Mouse (Mus musculus): ENCODE measurements around the gene Cd59a.
"Not testable (repeated sequence)": the region's sequence is repeated elsewhere in the genome, so short reads cannot be mapped to it uniquely, and the experiment has no call there.

Gene Cd59a

DNA sequence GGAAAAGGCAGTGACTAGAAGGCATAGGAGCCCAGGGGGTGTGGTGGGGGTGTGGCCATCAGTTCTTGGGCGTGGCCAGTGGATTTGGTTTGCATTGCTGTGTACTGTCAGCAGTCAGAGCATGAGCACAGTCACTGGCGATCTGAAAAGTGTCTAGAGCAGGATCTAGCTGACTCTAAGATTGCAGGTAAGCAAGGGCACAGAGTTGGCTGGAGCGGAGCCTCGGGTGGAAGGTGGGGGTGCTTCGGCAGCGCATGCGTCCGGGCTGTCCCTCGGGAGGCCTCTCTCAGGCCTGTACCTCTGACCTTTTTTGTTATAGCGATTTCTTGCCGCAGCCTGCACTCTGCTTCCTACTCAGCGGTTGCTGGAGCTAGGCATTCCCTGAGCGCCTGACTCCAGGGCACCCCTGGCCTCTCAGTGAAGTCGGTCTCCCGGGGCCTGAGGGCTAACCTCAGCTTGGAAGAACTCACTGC is at the start of gene Cd59a:
Gene Cd59a, plus strand, starts transcription at position 61 of the 473 bp plus-strand sequence.
- DNase-seq (ENCODE audit: low spot score): peak; percentile 55

DNA sequence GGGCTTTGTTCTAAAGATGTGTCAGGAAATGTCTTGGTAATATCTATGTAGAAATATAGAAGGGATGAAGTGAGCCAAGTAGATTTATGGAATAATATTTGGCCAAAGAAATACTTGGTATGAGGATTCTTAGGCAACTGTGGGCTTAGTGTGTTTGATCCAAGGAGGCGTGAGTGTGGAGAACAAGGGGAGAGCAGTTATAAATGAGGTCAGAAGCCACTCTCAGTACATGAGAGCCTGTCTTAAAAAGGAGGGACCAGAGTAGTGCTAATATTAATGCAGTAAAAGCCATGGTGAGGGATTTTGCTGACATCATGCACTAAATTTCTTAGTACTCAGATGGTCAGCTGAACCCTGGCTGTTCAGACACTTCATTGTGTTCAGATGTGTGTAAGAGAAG is 37.2 kb upstream of the Cd59a start:
- DNase-seq (ENCODE audit: low spot score): no peak

DNA sequence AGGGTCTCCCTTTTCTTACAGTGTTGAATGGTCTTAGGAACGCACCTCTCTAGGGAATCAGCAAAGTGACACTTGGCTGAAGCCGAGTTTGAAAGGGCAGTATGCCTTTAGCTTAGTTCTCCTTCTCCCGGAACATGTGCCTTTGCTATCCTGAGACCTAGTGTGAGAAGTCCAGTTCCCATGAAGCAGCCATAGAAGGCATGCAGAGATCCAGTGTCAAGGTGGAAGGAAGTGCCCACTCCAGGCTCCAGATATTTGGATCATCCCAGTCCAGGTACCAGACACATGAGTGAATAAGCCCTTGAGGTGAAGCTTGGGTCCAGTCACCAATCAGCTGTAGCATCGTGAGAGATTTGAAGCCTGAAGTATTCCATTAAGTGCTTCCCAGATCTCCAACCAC is 36.6 kb upstream of the Cd59a start:
- DNase-seq (ENCODE audit: low spot score): no peak

DNA sequence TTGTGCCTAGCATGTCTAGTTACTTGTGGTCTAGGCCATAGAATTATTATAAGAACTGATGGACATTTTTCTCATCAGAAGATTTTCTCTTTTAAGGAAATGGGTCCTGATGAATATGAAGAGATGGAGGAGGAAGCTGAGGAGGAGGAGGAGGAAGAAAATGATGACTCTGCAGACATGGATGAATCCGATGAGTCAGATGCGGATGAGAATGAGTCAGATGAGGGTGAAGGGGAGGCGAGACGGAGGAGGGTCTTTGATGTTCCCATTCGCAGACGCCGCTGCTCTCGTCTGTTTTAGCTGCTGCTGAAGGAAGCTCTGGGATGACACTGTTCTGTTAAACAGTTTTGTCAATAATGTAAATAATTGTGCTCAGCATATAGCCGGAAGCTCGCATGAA is 35.8 kb upstream of the Cd59a start:
- DNase-seq (ENCODE audit: low spot score): no peak

DNA sequence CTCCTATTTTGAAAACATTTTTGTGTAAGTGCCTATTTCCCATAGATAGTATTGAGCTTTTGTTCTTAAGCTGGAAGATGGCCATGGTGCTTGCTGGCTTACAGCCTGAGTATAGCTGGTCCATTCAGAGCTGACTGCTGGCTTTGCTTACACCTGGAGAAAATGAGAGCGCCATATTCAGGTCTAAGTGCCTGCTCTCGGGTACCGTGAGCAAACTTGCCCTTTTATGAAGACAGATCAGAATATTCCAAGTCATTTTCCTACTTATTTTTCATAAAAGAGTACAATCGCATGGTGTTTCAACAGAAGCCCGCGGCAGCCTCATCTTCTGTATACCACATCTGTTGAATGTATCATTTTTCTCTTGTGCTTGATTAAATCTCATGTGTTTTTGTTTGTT is 34.6 kb upstream of the Cd59a start:
- DNase-seq (ENCODE audit: low spot score): no peak

DNA sequence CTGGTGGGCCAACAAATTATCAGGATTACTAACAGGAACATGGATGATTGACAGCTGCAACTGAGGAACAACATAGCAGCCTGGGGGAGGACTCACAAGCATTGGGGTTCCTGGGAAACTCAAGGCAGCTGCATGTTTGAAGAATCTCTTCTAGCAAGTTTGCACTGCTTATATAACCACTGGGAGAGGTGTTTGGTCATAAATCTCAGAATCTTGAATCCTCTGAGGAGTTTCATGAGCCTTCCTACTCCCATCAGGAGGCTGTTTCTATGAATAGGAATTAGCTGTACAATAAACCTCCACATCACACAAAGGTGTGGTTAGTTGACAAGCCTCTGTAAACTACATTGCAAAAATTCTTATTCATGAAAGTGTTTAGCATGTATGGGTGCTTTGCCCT is 32.9 kb upstream of the Cd59a start:
- no peak for DNase-seq (ENCODE audit: low spot score)

DNA sequence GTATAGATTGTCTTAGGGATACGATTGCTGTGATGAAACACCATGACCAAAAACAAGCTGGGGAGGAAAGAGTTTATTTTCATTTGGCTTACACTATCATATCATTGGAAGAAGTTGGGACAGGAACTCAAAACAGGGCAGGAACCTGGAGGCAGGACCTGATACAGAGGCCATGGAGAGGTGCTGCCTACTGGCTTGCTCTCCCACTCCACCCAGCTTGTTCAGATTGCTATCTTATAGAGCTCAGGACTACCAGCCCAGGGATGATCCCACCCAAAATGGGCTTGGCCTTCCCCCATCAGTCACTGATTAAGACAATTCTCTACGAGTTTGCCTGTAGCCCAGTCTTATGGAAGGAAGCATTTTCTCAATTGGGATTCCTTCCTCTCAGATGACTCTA is 31.4 kb upstream of the Cd59a start:
- no peak for DNase-seq (ENCODE audit: low spot score)

DNA sequence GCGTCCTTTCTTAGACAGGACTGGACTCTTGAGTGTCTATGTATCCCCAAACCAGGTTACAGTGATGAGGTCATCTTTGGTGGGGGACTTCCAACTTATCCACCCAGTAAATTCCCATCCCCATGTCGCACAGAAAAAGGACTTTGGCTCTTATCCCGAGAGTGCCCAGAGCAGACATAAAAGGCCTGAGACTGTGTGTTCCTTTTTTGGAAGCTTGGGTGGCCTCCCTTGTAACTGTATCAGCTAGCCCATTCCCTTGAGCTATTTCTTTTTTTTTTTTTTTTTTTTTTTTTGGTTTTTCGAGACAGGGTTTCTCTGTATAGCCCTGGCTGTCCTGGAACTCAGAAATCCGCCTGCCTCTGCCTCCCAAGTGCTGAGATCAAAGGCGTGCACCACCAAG is 30.1 kb upstream of the Cd59a start, which contains the start of gene Gm10912:
Gene Gm10912, plus strand, starts transcription at position 301 of the 400 bp plus-strand sequence.
- not testable (repeated sequence) for DNase-seq (ENCODE audit: low spot score)

DNA sequence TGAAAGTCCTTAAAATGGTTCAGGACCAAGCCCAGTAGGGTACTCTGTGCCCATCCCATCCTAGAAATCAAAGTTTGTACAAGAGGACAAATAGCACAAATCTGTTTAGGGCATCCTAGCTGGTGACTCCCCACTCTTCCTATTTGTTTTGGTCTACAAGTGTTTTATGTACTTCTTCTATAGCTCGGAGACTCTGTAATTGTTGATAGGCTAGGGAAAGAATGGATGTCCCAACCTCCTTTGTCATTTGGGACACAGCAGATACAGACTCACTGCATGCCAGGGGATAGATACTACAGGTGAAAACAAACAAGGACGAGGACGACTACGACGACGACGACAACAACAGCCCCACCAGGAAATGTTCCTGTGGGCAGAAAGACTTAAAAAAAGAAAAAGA is 27.2 kb upstream of the Cd59a start, which contains the start of gene Gm10799:
Gene Gm10799, minus strand, starts transcription at position 101 of the 400 bp plus-strand sequence.
- DNase-seq (ENCODE audit: low spot score): not testable (repeated sequence)

DNA sequence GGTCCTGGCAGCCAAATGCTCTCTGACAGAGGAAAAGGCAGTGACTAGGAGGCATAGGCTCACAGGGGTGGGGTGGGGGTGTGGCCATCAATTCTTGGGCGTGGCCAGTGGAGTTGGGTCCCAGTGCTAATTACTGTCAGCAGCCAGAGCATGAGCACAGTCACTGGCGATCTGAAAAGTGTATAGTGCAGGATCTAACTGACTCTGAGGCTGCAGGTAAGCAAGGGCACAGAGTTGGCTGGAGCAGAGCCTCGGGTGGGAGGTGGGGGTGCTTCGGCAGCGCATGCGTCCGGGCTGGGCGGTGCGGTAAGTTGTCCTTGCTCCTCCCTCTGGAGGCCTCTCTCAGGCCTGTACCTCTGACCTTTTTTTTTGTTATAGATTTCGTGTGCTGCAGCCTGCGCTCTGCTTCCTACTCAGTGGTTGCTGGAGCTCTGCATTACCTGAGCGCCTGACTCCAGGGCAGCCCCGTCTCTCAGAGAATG is 25.9 kb upstream of the Cd59a start, which contains the start of gene Cd59b:
Gene Cd59b, plus strand, starts transcription at position 146 of the 482 bp plus-strand sequence.
- peak; percentile 15 for DNase-seq (ENCODE audit: low spot score)

DNA sequence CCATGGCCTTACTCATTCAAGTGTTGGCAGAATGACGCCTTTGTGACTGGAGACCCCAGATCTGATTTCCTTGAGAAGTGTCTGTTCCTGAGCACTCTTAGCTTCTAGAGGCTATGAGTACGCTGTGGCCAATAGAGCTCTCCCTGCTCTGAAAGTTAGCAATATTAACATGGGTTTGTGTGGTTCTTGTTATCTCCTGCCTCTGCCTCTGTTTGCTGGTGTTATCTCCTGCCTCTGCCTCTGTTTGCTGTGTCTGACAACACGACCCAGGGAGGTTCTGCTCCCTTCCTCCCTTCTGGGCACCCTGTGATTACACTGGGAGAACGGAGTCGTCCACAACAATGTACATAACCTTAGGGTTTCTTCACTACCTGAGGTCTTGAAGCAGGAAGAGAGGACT is 17.3 kb upstream of the Cd59a start:
- not testable (repeated sequence) for DNase-seq (ENCODE audit: low spot score)

DNA sequence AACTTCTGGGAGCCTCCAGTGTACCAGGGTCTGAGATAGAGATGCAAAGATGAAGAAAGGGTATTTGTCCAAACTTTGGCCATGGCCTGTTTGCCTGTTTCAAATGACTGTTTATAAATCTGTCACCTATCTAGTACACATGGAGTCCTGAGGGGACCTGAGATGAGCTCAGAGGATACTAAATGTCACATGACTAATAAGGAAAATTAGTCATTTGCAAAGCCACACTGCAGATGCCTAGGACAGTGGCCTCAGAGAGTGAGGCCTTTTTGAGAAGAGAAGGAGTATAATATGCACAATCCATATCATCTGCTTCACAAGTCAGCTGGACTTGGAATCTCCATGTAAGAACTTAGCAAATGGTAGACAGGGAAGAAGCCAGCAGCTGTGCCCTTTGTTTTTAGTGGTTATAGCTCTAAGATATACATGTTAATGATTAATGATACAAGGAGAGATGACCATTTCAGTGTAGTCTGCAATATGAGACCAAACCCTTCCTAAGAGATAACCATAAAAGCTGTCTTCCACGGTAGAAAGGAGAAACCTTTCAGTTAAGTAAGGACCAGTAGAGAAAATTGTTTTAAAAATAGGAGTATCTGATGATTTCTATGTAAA is 14.1 kb upstream of the Cd59a start:
- DNase-seq (ENCODE audit: low spot score): not testable (repeated sequence)

DNA sequence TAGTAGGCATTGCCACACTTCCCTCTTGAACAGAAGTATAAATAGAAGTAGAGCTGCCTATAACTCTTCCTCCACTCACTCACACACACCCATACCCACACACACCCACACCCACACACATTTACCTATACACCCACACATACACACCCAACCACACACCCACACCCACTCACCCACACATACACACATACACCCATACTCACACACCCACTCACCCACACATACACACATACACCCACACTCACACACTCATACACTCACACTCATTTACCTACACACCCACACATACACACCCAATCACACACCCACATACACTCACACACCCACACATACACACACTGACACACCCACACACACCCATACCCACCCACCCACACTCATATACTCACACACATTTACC is 13.1 kb upstream of the Cd59a start:
- no peak for DNase-seq (ENCODE audit: low spot score)

DNA sequence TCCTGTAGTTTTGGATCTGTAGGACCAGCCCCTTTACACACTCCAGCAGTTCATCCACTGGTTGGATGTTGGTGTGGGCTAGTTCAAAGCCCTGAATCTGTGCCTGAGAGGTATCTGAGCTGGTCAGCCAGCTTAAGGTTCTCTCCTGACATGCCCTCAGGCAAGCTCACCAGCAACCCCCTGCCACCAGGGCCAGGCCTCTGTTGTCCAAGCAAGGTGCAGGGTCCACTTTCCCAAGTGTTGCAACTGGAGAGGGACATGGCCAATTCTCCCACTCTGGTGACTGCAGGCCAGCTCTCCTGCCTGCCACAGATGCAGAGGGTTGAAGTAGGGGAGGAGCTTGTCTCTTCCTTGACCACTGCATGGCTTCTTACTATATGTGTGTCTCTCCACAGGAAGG is 11.6 kb upstream of the Cd59a start:
- not testable (repeated sequence) for DNase-seq (ENCODE audit: low spot score)

DNA sequence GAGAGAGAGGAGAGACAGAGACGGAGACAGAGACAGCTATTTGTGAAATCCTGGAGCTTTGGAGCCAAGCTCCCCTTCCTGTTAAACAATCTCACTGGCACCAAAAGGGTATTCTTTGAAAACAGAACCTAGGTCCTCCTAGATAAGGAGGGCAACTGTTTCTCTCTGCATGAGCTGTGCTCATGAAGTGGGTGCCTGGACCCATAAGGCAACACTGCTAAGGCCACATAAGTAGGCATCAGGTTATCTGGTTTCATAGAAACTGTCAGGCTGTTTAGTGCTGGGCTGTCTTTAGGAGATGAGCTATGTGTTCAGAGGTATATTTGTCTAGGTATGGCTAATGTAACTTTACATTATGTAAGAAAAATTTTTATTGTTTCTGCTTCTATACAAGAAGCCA is 8.0 kb upstream of the Cd59a start:
- not testable (repeated sequence) for DNase-seq (ENCODE audit: low spot score)

DNA sequence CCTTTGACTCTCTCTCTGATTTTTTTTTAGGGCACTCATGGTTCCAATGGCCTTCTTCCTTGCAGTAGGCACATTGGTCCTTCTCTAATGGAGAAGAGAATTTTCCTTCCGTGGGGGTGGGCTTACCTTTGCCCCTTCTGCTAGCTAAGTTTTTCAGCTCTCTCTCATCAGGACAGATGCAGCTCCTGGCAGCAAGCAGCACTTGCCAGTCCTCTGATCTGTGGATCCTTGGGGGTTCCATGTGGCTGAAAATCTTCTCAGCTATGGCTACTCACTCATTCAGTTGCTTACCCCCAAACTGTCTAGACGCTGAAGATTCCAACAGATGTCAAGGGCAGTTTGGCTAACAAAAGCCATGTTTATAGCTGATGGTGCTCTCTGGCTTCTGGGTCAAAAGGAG is 2.3 kb upstream of the Cd59a start:
- no peak for DNase-seq (ENCODE audit: low spot score)

DNA sequence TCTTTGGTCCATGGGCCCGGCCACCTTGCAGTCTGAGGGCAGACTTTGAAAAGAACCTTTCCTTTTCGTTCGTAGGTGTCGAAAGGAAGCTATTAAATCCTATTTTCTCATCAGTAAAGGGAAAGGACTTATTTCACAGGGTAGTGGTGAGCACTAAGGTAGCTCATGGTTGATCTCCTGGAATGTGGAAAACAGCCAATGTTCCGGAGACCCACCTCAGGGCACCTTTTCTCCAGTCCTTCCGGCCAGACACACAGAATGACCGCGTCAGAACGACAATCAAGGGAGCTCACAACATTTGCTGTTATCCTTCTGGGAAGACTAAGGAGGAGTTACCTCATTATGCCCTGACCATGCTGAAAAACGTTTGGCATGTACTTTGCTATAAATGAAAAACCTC is 655 bp downstream of the Cd59a start:
- DNase-seq (ENCODE audit: low spot score): no peak

DNA sequence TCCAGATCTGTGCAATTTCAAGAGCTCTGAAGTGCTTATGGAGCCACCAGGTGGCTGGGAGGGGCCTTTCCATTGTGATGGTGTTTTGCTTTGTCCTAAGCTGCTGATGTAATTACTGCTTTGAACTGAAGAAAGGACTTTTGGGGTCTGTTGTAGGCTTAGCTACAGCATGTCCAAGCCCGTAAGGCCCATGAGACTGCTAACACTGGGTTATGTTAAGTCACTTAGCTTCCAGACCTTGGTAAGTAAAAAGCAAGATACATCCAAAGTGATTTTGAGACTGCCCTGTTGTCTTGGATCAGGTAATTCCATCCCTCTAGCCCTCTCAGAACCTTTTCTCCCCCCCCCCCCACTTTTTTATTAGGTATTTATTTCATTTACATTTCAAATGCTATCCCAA is 1.2 kb downstream of the Cd59a start:
- DNase-seq (ENCODE audit: low spot score): not testable (repeated sequence)

DNA sequence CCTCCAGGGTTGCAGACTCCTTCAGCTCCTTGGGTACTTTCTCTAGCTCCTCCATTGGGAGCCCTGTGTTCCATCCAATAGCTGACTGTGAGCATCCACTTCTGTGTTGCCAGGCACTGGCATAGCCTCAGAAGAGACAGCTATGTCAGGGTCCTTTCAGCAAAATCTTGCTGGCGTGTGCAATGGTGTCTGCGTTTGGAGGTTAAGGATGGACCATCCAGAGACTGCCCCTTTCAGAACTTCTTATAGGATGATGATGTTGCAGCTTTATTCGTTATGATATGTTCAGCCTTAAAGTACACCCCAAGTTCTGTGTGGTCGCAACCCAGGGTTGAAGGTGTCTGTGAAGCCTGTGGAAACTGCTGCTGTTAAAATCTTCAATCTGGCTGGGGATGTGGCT is 1.8 kb downstream of the Cd59a start:
- not testable (repeated sequence) for DNase-seq (ENCODE audit: low spot score)

DNA sequence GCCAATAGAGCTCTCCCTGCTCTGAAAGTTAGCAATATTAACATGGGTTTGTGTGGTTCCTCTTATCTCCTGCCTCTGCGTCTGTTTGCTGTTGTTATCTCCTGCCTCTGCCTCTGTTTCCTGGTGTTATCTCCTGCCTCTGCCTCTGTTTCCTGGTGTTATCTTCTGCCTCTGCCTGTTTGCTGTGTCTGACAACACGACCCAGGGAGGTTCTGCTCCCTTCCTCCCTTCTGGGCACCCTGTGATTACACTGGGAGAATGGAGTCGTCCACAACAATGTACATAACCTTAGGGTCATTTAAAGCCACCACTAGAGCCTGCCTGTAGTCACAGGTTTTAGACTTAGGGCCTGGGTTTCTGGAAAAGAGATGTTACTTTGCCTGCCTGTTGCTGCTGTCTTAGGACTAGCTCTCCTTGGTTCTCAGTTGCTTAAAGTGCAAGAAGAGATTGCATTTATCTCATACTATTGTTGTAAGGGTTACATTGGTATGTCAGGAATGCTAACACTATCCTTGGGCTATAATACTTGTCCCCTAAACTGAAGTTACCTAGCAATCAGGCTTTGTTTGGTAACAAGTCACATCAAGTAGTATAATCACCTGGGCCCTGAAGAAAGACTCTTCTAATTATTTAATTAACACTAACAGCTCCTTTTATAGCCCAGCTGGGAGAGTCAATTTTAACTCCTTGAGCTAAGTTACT is 3.1 kb downstream of the Cd59a start:
- DNase-seq (ENCODE audit: low spot score): no peak

DNA sequence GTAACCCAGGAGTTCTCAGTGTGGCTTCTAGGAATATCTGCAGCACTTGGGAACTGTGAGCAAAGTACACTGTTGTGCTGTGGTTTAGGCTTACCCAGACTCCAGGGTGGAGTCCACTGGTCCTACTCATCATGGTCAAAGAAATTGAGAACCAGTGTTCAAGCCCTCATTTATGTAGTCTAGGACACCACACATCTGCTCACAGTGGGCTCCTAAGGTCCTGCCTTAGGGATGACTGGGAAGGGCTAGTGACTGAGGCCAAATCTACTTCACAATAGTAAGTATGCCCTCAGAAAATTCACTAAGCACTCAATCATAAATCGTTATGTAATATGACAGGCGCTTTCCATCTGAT is 3.6 kb downstream of the Cd59a start:
- no peak for DNase-seq (ENCODE audit: low spot score)

DNA sequence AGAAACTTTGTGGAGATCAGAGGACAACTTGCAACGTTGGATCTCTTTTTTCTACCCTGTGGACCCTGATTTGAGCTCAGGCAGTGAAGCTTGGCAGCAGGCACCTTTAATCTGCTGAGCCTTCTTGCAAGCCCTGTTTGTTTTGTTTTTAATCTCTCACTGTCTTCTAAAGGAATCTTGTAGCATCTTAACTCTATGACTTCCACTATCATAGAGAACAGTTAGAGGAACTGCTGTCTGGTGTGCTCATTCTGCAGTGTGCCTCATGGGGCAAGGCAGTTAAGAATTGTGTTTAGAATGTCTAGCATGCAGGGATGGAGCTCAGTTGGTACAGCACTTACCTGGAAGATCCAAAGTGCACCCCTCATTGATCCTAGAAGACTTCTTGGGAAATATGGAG is 4.3 kb downstream of the Cd59a start:
- no peak for DNase-seq (ENCODE audit: low spot score)

DNA sequence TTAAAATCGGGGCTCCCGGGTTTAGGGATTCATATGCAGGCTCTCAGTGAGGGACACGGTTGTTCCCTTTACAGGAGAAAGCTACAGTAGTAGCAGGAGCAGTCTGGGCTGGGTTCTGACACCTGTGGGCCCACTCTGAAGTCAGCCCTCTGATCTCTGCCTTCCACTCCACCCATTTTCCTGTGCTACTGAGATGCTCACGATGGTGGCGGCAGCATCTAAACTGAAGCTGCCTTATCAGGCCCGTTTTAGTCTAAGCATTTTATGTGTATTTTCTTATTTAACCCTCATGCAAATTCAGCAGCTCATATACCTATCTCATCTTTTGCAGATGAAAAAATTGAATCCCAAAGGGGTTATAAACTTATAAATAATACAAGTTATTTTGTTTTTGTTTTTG is 9.2 kb downstream of the Cd59a start:
- no peak for DNase-seq (ENCODE audit: low spot score)
